Mouse (Mus musculus): ENCODE results near the gene A3galt2.
A peak's percentile ranks its signal among the peaks of the same experiment; 100 is the strongest.

Gene A3galt2

GRCm38 (mm10) chr4:128728431-128728851 lies 26.7 kb upstream of the A3galt2 start:
- no peak for DNase-seq (ENCODE audit: low spot score in 2 of 2)

GRCm38 (mm10) chr4:128729033-128729708 lies 26.0 kb upstream of the A3galt2 start:
- no peak for DNase-seq (ENCODE audit: low spot score in 2 of 2)

GRCm38 (mm10) chr4:128729709-128730037 lies 25.5 kb upstream of the A3galt2 start:
- DNase-seq (ENCODE audit: low spot score in 2 of 2) = no peak

DNA sequence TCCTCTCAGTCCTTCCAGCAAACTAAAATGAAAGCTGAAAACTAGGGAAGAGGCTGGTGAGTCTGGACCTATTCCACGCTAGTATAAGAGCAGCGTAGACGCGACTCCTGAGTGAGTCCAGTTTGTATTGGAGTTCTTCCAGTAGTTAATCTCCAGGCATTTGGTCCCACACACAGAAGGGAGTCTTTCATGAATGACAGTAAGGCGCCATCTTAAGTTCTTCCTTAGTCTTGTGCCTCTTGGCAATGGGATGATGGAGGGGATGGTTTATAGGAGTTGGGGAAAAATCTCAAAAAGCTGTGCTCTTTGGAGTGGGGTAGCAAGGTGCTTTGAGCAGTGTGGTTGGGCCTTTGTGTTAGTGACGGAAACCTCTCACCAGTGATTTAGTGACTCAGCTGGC lies 24.9 kb upstream of the A3galt2 start:
- DNase-seq (ENCODE audit: low spot score in 2 of 2) = no peak

GRCm38 (mm10) chr4:128732794-128733193 lies 22.4 kb upstream of the A3galt2 start:
- DNase-seq (ENCODE audit: low spot score in 2 of 2) = no peak

DNA sequence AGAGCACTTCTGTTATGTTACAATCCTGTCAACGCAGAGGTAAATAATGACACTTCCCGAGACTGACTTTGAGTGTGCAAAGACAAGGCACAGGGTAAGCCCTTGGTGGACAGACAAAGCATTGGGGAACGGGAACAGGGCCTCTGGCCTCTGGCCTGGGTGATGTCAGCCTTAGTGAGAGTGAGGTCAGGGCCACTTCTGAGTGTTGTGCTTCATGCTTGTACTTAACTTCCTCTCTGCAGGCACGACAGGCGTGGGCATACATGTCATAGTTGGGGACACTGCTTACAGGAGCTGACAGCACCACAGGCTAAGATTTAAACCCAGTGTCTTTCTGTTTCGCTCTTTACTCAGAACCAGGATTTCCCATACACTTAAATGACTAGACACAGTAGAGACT lies 21.7 kb upstream of the A3galt2 start:
- peak in 1 of 2 experiments; percentile 27 for DNase-seq (ENCODE audit: low spot score in 2 of 2)

GRCm38 (mm10) chr4:128734217-128734616 lies 20.9 kb upstream of the A3galt2 start:
- no peak for DNase-seq (ENCODE audit: low spot score in 2 of 2)

DNA sequence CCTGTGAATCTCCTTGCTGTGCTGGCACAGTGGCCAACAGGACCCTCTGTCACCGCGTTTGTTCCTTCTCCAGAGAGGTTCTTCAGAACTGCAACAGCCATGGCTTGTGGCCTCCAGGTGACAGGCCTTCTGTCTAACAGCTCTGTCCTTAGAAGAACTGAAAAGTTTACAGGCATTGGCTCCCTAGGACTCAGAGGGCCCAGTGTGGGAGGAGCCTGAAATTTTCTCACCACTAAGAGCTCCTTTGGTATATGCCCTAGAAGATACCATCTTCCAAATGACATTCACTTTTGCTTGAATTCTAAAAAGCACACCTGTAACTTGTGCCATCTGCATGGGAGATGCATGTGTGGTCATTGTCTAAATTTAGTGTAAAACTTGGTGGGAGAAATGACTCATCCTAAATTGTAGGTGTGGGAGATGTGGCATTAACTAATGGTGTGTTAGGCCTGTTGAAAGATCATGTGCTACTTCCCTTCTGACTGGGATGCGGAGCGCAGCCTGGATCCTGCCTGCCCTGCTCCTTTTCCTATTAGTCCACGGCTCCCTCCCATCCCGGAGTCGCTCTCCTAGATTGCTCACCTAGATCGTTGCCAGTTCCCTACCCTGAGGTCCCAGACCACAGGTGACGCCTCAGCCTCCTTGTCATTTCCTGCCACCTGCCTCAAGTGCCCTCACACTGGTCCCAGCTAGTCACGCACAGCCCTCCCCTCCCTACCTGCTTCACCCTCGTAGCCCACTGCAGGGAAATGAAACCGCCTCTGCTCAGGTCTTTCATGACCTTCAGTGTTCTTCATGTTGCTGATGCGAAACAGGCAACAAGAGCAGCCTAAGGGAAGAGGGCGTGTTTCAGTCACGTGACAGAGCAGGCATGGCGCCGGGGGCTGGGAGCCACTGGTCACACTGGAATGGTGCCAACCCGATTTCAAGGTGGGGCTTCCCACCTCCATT lies 20.2 kb upstream of the A3galt2 start:
- peak in 1 of 2 experiments; percentile 44 for DNase-seq (ENCODE audit: low spot score in 2 of 2)

- DNase-seq (ENCODE audit: low spot score in 2 of 2) = no peak
Measured at GRCm38 (mm10) chr4:128737137-128737589, 18.0 kb upstream of the A3galt2 start.

DNA sequence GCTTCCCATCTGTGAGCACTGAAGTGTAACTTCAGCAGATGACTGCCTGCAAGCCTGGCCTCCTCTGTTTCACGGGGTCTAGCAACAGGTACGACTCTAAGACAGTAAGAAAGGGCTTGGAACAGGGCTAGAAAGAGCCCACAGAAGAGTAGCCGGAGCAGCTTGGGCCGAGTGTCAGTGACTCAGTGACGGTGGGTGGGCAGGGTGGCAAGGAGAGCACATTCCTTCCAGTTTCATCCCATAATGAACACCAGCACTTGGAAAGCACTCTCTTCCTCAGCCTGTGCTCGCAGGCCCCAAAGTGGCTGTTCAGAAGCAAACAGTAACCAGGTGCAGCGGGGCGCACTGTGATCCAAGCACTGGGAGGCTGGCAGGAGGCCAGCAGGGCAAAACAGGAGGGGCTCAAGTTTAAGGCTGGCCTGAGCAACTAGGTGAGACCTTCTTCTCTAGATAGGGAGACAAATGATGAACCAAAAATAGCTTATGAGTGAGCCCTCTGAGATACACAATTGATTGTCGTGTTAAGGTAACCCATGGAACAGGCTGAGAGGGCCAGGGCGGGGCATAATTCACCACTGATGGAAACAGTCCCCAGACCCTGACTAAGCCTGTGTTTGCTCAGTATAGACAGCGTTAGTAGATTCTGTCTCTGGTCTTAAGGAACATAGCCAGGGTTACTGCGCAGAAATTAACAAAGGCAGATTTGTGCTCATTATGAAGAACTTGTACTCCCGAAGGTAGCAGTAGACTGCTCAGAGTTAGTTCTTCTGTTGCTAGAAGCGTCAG lies 17.1 kb upstream of the A3galt2 start:
- DNase-seq (ENCODE audit: low spot score in 2 of 2) = no peak

GRCm38 (mm10) chr4:128740878-128741277 lies 14.3 kb upstream of the A3galt2 start:
- no peak for DNase-seq (ENCODE audit: low spot score in 2 of 2)

DNA sequence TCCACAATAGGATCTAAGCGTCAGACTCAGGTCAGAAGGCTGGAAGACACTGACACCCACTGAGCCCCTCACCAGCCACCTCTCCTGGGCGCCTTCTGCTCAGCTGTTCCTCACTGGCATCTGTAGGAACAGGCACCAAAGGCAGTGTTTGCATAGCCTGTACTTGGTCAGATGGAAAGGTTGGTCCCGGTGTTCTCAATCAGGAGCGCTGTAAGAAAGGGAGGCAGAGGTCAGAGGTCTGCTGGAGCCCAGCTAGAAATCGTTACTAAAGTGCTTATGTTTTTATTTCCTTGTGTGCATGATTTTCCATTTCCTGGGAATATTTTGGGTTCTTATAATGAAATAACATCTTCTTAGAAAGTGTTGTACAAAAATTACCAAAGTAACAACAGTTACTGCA lies 13.3 kb upstream of the A3galt2 start:
- DNase-seq (ENCODE audit: low spot score in 2 of 2) = no peak

DNA sequence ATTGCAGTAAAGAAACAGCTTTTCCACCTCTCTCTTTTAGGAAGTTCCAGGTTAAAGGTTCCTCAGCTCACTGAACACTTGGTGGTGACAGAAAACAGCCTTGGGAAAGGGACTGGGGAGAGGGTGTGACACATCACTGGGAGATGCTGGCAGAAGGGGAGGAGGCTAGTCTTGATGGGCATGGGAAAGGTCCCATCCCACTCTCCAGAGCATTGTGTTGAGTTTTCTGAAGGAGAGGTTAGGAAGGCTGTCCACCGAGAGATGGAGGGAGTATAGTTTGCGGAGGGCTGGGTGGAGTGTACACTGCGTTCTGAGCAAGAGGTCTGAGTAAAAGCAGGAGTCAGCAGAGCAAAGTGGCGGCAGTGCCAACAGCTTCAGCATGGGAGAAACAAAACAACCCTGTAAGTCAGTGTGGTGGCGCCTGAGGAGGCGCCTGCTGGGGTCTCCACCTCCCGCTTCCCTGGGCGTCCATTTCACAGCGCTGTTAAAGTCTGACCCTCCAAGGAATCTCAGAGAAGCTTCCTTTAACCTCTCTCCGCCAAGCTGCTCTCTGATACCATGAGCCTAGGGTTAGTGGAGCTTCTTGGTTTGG lies 12.7 kb upstream of the A3galt2 start:
- DNase-seq (ENCODE audit: low spot score in 2 of 2) = no peak

GRCm38 (mm10) chr4:128743031-128743626 lies 12.0 kb upstream of the A3galt2 start:
- no peak for DNase-seq (ENCODE audit: low spot score in 2 of 2)

GRCm38 (mm10) chr4:128745160-128745559 lies 10.0 kb upstream of the A3galt2 start:
- no peak for DNase-seq (ENCODE audit: low spot score in 2 of 2)

GRCm38 (mm10) chr4:128747614-128748270 lies 7.4 kb upstream of the A3galt2 start:
- peak in 1 of 2 experiments; percentile 38 for DNase-seq (ENCODE audit: low spot score in 2 of 2)

DNA sequence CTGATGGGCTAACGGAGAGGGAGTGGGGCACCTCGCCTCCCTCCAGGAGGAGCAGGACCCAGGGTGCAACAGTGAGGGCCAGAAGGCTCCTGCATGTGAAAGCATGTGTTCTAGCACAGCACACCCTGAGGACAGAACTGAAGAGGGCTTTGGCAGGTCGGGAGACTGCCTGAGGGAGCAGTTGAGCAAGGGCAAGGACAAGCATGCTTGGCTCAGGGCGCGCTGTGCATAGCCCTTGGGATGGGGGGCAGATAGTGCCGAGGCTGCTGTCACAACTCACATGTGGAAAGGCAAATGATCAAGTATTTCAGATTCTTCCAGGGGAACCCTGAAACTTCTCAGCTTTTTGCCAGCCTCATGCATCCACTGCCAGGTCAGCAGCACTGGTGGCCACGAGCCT lies 6.9 kb upstream of the A3galt2 start:
- no peak for DNase-seq (ENCODE audit: low spot score in 2 of 2)

- DNase-seq (ENCODE audit: low spot score in 2 of 2) = no peak
Measured at GRCm38 (mm10) chr4:128751006-128751405, 4.2 kb upstream of the A3galt2 start.

- no peak for DNase-seq (ENCODE audit: low spot score in 2 of 2)
Measured at GRCm38 (mm10) chr4:128752031-128752757, 3.0 kb upstream of the A3galt2 start.

GRCm38 (mm10) chr4:128753571-128753970 lies 1.6 kb upstream of the A3galt2 start:
- no peak for DNase-seq (ENCODE audit: low spot score in 2 of 2)
